ENCODE assay signal across 8 mouse cellular contexts in the genomic region with DNA sequence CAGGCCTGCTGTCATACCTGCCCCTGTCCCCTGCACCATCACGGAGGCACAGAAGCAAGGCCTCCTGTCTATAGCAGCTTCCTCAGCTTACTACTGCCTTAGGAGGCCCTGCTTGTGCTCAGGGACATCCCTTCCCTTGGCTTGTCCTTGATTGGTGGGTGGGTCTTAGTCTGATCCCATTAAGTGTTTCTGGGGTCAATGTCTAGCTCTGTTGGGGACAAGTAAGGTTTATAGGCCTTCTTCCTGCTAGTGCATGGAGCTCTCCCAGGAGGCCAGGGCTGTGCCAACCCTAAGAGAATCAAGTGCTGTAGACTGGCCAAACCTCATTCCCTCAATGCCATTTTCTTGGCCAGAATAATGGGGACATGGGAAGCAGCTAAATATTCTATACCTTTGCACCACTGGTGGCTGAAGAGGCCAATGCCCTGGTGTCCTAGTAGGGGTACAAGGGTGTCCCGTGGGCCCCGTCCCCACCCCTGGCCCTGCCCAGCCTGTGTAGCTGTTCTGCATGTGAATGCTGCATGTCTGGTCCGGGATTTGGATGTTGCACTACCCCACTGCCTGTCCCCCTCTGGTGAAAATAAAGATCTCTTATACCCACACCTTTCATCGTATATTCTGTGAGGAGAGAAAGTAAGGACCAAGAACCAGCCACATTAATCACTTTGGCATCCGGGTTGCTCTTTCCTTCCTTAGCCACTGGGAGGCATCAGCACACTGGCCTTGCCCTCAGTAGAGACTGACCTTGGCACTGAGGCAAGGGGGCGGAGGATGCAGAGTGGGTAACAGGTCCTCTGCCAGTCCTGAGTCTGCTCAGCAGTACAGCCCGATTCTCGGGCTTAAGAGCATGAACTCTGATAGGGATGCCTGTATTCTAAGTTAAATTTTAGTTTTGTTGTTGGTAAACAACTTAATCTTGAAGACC. TPM values are rescaled to one million over a fixed set of nuclear protein-coding genes. Genes with fewer than 3 reads are reported as not detected.
DNase-seq lines count a peak whose midpoint lies in the region; ATAC-seq lines count a peak whose summit lies in the region.

No protein-coding gene starts in this region.

- no peak overlapping the region for H3K4me2 ChIP-seq in hindbrain, embryonic 12.5 days (replicated peaks)

- H3K36me3 ChIP-seq in hindbrain, embryonic 12.5 days: peaks cover 49% of the 10 kb centered on the region

- 64% methylated on average over 9 of the region's 9 CpGs for WGBS in hindbrain, embryonic 12.5 days

- DNase-seq in Muller cell, postnatal 12 days (ENCODE audit: inconsistent ontology term): peak; percentile 83
- DNase-seq in cerebellum, adult 9-10 months: peak; percentile 61
- DNase-seq in frontal cortex, postnatal 25 days (ENCODE audit: low spot score in 2 of 2): peak; percentile 18 to 49
- peak; percentile 57 to 59 for DNase-seq in layer of hippocampus, postnatal 36 days
- peak; percentile 79 for DNase-seq in lung, postnatal 25 days (ENCODE audit: low spot score)
- DNase-seq in right cerebral cortex, adult 18-20 months: peak; percentile 53
- DNase-seq in c-Kit-positive CD71-positive TER-119-positive erythroid progenitor cells, embryonic 14.5 days (ENCODE audit: low spot score): no peak

- H3K27me3 ChIP-seq in hindbrain, embryonic 12.5 days: no peaks in the 10 kb centered on the region

- H3K9ac ChIP-seq in hindbrain, embryonic 12.5 days: no peak overlapping the region

- ATAC-seq in hindbrain, embryonic 12.5 days (ENCODE audit: low FRiP score): peak; percentile 71

- H3K4me1 ChIP-seq in hindbrain, embryonic 12.5 days: no peaks in the 10 kb centered on the region

- no peaks in the 10 kb centered on the region for H3K9me3 ChIP-seq in hindbrain, embryonic 12.5 days (replicated peaks)

- H3K4me3 ChIP-seq in hindbrain, embryonic 12.5 days: no peak overlapping the region

- no peak overlapping the region for H3K27ac ChIP-seq in hindbrain, embryonic 12.5 days

RNA-seq across cellular contexts. Expression of gene Eral1, which starts 20.1 kb away (rescaled TPM):
- 31.5 and 31.8 TPM in 2 replicates for polyA plus RNA-seq in hindbrain, embryonic 12.5 days (2016; fragmentation: Nextera tagmentation; extraction: Ambion mirVana)
- total RNA-seq in layer of hippocampus, postnatal 36 days (2021): 10 to 100 TPM; 19.8 to 21.2 TPM

RNA-seq across cellular contexts. Expression of gene Flot2, which starts 22.4 kb away (rescaled TPM):
- 65.2 and 73.2 TPM in 2 replicates for polyA plus RNA-seq in hindbrain, embryonic 12.5 days (2016; fragmentation: Nextera tagmentation; extraction: Ambion mirVana)
- 10 to 100 TPM; 71.8 to 74.3 TPM for total RNA-seq in layer of hippocampus, postnatal 36 days (2021)

RNA-seq across cellular contexts. Expression of gene Dhrs13, which starts 28.0 kb away (rescaled TPM):
- 24.2 and 24.8 TPM in 2 replicates for polyA plus RNA-seq in hindbrain, embryonic 12.5 days (2016; fragmentation: Nextera tagmentation; extraction: Ambion mirVana)
- total RNA-seq in layer of hippocampus, postnatal 36 days (2021): 1 to 10 TPM; 4.5 to 6.2 TPM

RNA-seq across cellular contexts. Expression of gene Fam222b, which starts 34.4 kb away (rescaled TPM):
- 24.3 and 28.0 TPM in 2 replicates for polyA plus RNA-seq in hindbrain, embryonic 12.5 days (2016; fragmentation: Nextera tagmentation; extraction: Ambion mirVana)
- total RNA-seq in layer of hippocampus, postnatal 36 days (2021): 10 to 100 TPM; 29.5 to 33.0 TPM
